Mouse (Mus musculus): ENCODE results near the gene Plcl2. TPM values are rescaled to one million over a fixed set of nuclear protein-coding genes. Genes with fewer than 3 reads are reported as not detected.

Gene Plcl2
- polyA plus RNA-seq, 1 experiment = 2.4 TPM

DNA sequence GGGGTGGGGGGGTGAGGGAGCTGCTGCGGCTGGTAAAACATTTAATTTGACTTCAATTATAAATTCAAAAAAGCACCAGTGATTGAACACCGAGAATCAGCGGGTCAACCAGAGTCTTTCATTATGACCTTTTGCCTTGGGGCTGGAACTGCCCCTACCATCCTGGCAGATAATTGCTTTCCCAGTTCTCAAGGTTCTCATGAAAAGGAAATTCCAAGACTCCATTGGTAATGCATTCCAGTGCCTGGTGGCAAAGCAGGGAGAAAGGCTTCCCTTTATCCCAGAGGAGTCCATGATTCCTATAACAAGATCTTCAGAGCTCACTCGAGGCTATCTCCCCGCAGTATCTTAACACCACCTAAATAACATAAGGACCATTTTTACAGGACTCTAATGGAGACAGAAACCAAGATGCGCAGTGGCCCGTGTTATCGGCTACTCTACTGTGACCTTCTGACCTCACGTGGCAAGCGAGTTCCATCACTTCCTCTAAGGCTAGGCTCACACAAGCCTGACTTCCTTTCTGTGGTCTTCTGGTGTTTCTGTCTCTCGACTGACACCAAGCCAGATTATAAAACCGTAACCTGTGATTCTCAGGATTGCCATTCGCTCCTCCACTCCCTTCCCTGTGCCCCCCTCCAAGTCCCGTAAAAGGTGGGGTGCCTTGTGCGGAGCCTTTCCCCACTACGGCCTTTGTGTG lies 10.0 kb upstream of the Plcl2 start:
- no peak for DNase-seq (ENCODE audit: low spot score)

GRCm38 (mm10) chr17:50500806-50501205 lies 8.4 kb upstream of the Plcl2 start:
- DNase-seq (ENCODE audit: low spot score) = no peak

DNA sequence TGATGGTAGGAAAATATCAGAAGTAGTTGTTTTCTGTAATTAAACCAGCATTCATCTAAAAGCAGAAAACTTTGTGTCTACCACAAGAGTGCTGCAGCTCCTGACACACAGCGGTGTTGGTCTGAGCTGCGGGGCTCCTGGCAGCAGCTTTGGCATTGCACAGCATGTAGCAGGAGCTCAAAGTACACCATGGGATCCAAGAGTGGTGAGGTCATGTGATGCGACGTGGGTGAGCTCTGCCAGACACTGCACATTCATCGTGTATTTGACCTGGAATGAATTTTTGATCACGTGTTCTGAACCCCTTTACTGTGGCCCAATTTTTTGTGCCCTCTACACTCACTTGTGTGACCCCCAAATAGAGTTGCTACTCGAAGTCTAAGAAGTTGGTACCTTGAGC lies 6.1 kb upstream of the Plcl2 start:
- no peak for DNase-seq (ENCODE audit: low spot score)

- DNase-seq (ENCODE audit: low spot score) = no peak
These were observed 4.9 kb upstream of the Plcl2 start for GRCm38 (mm10) chr17:50504070-50504846.

DNA sequence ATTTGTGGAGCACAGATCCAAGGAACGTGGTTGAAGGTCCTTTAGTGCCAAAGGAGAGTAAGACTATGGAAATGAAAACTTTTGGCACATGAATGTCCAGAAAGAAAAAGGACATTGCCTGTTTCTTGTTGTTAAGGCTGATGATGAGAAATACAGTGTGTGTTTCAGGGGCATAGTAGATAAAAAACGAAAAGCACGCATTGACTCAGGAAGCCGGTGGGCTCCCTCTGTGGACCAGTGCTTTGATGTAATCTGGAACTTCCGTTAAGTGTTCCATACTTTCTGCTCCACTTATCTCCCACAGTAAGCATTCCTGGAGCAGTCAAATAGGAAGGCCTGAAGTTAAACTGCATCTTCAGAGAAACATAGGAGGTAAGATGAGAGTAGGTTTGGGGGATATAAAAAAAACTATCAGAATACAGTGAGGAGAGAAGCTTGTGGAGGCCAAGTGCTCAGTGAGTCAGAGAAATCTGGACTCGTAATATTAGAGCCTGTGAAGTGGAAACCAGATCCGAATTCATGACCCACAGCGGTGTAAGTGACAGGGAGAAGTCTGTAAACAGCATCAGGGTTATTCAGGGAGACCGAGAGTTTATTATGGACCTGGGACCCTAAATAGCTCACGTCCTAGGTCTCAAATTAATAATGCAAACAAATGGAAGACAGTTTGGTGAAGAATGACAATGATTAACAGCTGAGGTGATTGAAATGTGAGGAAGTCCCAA lies 3.1 kb upstream of the Plcl2 start:
- no peak for DNase-seq (ENCODE audit: low spot score)

DNA sequence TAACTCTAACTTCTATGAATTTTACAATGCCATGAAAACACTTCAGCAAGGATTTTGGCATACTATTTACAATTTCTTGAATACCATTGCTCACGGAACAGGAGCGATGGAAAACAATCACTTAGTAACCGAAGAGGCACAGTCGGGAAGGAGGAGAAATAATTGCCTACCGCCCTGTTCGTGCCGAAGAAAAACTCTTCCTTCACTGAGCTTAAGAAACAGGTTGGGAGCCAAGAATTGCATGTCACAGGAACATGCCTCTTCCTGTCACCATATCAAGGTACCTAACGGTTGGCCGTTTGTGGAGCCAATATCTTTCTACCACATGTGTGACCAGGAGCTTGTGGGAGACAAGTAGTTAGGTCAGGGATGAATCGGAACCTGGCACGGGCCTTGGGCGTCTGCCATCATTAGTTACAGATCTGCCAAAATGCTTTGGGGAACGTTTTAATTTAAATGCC lies 2.3 kb upstream of the Plcl2 start:
- no peak for DNase-seq (ENCODE audit: low spot score)

GRCm38 (mm10) chr17:50508055-50508774 lies 988 bp upstream of the Plcl2 start:
- DNase-seq (ENCODE audit: low spot score) = no peak

DNA sequence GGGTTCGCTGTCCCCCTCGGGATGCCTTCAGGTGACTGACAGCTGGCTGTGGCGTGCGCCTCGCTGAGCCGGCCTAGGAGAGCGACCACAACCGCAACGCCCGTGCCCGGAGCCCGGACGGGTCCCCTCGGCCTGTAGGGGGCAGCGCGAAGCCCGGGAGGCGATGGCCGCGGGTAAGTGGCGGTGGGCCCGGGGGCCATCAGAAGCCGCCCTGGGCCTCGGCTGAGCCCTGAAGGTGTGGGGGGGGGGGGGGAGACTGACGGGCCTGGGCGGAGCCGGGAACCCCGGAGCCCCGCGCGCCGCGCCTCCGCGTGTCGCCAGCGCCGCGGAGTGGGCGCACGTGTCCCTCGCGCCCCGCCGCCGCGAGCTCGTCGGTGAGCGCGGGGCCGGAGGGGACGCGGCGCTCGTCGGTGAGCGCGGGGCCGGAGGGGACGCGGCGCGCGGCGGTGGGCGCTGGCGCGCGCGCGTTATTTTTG lies 390 bp upstream of the Plcl2 start:
- peak; percentile 54 for DNase-seq (ENCODE audit: low spot score)

GRCm38 (mm10) chr17:50510279-50510678 lies 1.1 kb downstream of the Plcl2 start:
- no peak for DNase-seq (ENCODE audit: low spot score)

GRCm38 (mm10) chr17:50510741-50511140 lies 1.5 kb downstream of the Plcl2 start:
- no peak for DNase-seq (ENCODE audit: low spot score)

DNA sequence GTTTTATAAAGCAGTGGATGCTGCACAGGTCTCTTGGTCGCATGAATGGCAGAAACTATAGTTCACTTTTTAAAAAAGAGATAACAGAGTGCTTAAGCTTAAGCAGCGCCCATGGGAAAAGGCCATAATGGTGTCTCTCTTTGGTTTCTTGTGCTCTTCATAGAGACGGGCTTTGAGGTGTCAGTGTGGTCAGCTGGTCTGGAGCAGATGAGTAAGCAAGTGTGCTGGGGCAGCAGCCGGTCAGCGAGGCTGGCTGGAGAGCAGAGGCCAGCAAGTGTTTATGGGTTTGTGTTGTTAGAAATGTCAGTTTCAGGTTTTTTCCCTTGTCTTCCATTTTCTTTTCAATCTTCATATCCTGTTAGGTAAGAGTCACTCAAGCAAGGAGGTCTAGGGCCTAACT lies 3.0 kb downstream of the Plcl2 start:
- DNase-seq (ENCODE audit: low spot score) = no peak

GRCm38 (mm10) chr17:50512841-50513240 lies 3.6 kb downstream of the Plcl2 start:
- no peak for DNase-seq (ENCODE audit: low spot score)

- DNase-seq (ENCODE audit: low spot score) = no peak
These were observed 4.2 kb downstream of the Plcl2 start for GRCm38 (mm10) chr17:50513376-50513775.

GRCm38 (mm10) chr17:50514012-50514411 lies 4.8 kb downstream of the Plcl2 start:
- DNase-seq (ENCODE audit: low spot score) = no peak

- DNase-seq (ENCODE audit: low spot score) = no peak
These were observed 6.7 kb downstream of the Plcl2 start for GRCm38 (mm10) chr17:50515926-50516325.

- DNase-seq (ENCODE audit: low spot score) = no peak
These were observed 8.7 kb downstream of the Plcl2 start for GRCm38 (mm10) chr17:50517781-50518415.

DNA sequence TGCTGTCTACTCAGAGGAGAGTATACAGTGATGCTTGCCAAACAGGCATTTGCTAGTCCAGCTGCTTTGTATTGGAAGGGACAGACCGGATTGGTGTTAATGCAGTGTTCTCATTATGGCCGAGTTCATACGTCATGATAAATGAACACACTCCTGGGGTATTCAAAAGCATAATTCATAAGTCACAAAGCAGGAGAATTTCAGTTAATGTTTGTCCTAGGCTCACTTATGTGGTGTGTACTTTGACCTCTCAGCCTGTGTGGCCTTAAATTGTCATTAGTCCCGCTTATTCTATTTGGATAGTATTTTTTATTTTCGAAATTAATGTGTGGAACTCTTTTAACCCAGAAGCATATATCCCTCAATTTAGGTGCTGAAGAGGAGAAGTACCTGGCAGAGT lies 10.4 kb downstream of the Plcl2 start:
- no peak for DNase-seq (ENCODE audit: low spot score)

- DNase-seq (ENCODE audit: low spot score) = no peak
These were observed 13.4 kb downstream of the Plcl2 start for GRCm38 (mm10) chr17:50522473-50523083.

- DNase-seq (ENCODE audit: low spot score) = no peak
These were observed 15.8 kb downstream of the Plcl2 start for GRCm38 (mm10) chr17:50524970-50525369.

DNA sequence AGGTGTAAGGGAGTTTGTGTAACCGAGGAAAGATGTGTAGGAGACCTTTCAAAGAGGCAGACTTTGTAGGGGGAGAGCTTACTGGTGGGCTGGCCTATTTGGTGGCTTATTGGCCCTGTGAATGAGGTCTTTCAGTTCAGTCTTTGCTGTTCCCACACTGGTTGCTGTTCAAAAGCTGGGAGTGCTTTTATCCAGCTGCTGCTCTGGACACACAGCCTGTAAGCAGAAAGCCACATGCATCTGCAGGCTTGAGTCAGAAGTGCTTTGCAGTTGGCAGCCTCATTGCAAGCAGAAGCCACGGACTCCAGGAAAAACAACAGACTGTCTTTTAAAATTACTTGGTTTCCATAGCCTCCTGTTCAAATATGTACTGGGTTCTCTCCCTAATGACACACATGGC lies 16.6 kb downstream of the Plcl2 start:
- no peak for DNase-seq (ENCODE audit: low spot score)

- no peak for DNase-seq (ENCODE audit: low spot score)
These were observed 20.9 kb downstream of the Plcl2 start for GRCm38 (mm10) chr17:50530089-50530488.

All from urinary bladder, adult 2 months (tissue).